Mouse (Mus musculus) right cerebral cortex, postnatal 10 days (tissue): ENCODE results near the gene Olfr575.

Experiments
- DNase-seq, 2 experiments: peaks; one replicate each; pipeline ENCODE4 v3.0.0; 2021; ENCODE audit warnings: low spot score in 2 of 2

Olfr575 gene

DNA sequence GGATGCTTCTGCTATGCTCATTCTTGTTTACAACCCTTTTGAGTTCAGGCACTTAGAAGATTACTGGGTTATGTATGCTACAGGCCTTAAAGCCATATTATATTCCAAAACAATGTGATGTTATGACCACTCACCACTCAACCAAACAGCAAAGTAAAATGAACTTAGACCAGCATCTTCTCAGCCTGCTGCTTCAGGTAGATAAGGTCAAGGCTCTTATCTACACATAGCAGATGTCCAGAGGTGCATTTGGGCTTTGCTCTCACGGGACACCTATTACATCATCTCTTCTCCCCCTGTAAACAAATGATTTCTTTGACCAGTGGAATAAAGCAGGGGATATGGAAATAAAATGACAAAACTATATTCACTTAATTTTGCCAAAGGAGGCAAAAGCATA, at the start of gene Olfr575:
Gene Olfr575, minus strand, starts transcription at position 183 of the 400 bp plus-strand sequence.
- DNase-seq = no peak

DNA sequence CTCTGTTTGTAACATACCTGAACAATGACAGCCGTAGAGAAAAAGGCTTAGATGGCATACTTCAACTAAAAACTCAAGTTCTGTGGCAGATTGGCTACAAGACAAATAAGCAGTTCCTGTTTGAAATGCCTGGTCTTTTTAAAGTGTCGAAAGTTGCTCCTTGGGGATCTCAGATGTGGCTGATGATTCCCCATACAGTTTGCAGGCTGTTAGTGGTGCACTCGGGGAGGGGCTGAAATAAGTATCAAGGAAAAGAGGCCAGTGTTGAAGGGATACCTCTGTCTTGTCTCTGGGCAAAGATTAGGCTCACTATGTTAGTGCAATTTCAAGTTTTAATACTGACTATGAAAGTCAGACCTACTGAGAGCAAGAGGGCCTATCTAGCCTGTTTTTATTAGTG, 30.6 kb upstream of the Olfr575 start, which contains the start of gene Olfr578:
Gene Olfr578, minus strand, starts transcription at position 101 of the 400 bp plus-strand sequence.
- no peak for DNase-seq

DNA sequence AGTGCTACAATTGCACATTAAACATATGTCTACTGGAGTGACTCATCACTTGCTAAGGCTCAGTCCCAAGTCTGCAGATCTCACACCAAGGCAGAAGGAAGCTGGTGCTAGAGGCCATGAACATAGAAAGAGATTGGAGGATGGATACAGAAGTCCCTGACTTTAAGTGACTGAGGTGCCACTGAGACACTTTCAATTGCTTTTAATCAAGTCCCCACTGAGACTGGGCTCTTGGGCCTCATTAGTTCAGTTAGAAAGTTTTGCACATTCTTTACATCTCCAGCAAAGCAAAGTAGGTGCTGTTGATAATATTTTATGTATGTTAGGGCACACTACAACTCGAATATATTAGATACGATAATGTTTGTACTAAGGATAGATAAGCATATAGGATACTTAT, 17.3 kb upstream of the Olfr575 start, which contains the start of gene Olfr577:
Gene Olfr577, minus strand, starts transcription at position 101 of the 400 bp plus-strand sequence.
- no peak for DNase-seq

DNA sequence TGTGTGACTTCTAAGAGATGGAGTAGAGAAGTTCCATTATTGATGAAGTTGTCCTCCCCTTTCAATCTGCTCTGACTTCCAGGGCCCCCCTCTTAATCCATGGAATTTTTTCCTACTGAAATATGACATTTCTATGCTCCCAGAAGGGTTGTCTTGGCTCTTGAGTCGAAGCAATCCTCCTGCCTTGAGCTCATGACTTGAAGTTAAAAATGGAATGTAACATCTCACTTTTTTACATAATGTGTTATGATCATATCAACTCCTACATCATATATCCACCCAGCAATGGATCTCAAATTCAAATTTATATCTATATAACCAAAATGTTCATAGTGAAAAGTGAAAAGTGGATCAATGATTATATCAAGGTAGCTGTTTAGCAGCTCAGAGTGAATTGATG, 15.8 kb upstream of the Olfr575 start:
- no peak for DNase-seq

DNA sequence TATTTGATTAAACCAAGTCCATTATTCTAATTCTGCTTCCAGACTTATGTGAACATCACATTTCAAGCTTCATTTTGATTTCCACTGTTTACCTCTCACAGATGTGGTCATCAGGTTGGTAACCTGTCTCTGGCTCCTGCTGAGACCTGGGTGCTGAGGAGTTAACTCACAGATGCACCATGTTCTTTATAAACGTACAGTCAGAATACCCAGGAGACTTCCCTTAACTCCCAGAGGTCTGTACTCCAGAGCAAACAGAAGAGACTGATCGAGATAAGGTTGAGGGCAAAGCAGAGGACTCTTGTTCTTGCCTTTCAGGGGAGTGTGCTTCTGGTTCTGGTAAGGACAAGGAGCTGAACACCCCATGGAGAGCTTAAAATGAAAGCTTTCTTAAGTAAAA, 3.8 kb upstream of the Olfr575 start, which contains the start of gene Olfr576:
Gene Olfr576, plus strand, starts transcription at position 301 of the 400 bp plus-strand sequence.
- no peak for DNase-seq

DNA sequence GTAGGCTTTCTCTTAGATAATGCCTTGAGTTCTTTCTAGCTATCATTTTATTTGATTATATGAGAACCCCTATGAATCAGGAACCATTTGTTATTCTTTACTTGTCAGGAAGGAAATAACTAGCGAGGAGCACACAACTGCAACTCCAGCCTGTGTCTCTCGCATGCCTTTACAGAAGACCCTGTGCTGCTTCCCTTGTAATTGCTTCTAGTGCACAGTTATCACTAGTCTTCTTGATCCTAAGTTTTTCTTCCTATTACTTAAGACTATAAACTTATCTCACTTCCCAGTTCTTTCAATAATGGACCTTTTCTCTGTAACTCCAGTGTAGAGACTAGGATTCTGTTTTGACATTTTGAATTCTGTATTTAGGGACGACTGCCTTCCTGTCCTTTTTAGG, 438 bp downstream of the Olfr575 start:
- DNase-seq = no peak

DNA sequence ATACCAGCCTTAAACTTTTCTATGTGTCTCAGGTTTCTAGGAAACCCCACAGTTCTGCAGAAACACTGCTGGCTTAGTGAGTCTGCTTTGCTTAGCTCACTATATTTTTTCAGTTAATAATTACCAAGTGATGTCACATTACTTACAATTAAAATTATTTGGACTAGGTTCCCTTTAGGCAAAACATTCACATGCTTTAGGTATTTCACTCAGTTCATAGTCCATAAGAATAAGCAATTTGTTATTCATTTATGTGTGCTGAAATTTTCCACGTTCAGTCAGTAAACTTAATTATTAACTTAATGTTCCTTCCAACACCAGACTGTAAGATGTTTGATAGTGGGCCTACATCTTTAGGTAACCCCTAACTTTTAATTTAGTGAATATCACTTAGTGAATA, 7.8 kb downstream of the Olfr575 start:
- DNase-seq = no peak

DNA sequence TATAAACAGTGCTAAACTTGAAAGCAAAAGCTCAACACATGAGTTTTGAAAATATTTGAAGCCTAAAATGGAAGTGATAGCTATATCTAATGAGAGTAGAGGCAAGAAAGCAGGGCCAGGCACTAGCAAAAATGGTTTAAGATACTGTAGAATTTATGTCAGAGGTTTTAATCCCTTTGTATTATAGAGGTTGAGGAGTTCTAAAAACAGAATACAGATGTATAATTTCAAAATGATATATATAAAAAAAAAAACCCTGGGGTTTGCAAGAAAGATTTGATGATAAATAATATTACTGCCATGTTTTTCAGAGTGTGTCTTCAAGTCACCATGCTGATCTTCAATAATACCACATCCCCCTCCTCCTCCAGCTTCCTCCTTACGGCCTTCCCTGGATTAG, 10.4 kb downstream of the Olfr575 start, which contains the start of gene Olfr574:
Gene Olfr574, plus strand, starts transcription at position 301 of the 400 bp plus-strand sequence.
- no peak for DNase-seq

DNA sequence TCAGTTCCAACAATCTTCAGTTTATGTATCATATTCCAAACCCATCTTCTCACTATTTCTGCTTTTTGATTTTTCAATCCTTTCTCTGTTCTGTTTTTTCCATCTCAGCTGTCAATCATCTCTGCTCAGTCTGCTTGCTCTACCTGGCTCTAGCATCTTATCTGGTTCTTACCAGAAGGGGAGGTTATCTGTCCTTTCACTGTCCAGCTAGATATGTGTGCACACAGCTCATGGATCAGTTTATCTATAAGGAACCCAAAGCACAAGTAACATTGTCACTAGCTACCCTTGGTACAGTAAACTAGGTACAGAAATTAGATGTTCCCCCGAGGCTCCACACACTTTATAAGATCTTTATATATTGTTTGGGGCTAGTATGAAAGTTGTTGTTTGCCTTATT, 15.2 kb downstream of the Olfr575 start:
- DNase-seq = no peak

DNA sequence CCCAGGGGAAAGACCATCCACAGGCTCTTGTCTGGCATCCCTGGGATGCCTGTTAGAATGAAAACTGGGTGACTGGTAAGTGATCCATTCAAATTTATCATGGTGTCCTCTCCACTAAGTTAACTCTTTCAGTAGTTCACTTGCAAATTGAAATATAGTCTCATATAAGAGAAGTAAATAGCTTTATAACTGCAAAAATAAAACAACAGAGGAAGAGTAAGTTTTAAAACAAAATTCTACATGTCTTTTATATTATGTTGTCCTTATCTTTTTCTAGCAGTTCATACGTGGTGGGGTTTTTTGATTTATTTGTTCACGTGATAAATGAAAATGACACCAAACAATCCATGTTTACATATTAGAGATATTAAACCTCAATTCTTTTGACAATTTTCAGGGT, 16.1 kb downstream of the Olfr575 start, which contains the start of gene Olfr573-ps1:
Gene Olfr573-ps1, minus strand, starts transcription at position 101 of the 400 bp plus-strand sequence.
- no peak for DNase-seq

DNA sequence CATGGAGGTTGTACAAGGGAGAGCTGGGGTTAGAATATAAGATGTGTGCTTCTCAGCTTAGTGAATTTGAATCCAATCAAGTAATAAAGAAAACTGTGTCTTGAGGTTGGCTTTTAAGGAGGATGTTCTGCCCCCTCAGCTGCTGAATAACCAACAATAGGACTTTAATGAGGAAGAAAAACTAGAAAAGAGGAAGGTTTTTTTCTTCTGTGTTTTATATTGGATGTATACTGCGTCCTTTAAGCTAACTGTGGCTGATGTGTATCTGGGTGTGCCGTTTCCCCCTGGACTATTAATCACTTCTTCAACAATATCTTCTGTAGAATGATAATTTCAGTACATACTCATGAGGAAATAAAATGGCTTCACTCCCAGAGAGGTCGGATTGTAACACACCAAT, 31.5 kb downstream of the Olfr575 start:
- DNase-seq = no peak

DNA sequence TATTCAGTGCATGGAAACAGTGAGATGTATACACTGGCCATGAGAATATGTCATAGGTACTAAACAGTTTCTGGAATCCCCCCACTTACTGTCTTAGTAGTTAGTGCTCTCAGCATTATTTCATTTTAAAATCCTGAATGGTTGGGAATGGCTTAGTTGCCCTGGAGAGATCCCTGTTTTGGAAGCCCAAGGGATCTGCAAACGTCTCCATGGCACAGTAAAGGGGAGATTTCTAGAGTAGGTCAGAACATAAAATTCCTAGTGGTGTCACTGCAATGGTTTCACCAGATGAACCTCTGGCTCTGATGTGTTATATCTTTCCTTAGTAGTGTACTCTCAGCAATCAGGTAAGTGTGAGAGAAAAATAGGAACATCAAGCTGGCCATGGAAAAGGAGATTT, 34.5 kb downstream of the Olfr575 start, which contains the start of gene Olfr572:
Gene Olfr572, plus strand, starts transcription at position 301 of the 400 bp plus-strand sequence.
- no peak for DNase-seq

DNA sequence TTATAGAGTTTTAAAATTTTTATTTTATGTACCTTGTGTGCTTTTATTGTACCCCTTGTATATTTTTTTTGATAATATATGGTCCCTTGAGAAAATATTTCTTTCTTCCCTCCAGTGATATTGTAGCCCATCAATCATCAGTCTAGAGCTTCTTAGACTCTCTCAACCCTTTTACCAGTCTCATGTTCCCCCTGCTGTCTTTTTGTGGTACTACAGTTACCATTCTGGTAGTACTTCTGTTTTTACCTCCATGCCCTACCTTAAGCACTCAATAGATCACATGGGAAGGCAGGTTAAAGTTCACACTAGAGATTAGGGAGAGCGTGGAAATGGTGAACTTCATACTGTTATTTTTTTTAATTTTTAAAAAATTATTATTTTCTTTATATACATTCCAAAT, 38.9 kb downstream of the Olfr575 start:
- DNase-seq = no peak

DNA sequence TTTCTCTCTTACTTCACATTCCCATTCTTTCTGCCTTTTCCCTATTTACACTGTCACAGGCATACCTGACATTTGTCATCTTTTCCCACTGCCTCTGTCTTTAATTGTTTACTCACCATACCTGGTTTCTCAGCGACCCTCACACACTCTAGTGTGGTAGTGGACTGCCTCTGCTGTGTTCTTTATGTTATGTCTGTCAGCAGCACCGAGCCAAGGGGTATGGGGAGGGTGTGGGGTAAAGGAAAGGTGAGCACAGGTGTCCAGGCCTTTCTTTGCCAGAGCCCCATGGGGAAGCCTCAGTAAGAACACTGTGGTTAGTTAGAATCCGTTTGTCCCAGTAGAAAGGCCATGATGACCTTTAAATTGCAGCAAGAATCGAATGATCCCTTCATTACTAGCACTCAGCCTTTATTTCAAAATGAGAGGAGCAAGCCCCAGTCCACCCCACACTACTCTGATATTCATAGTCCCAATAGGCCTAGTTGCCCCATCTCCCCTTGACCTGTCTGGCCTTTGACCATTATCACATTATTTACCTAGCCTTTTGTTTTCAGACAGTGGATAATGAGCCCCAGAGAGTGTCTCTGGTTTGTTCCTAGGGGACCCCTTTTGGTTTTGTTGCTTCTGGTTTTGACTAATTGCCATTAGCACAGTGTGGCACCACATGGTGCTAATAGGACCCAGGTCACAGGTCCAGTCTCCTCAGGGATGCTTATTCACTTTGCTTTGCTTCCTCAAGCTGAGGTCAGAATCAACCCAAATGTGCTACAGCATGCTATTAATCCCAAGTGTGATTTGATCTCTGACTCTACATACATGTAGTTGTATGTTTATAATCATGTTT, 41.3 kb downstream of the Olfr575 start, which contains the start of gene Olfr571:
Gene Olfr571, minus strand, starts transcription at position 505 of the 844 bp plus-strand sequence.
- DNase-seq = no peak

DNA sequence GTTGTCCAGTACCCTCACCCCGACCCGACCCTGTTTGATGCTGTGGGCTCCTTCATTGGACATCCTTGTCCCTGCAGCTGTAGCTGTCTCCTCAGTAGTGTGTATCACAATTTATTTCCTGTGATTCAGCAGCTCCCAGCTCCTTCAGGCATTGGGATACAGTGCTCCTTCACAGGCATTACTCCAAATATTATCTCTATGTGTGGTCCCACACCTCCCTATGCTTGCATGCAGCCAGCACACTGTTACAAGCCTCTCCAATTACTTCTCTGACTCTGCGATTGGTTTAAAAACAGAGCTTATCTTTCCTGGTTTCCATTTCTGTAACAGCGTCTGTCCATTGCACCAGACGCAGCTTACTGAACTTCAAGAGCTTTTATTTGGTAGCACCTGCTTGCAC, 42.2 kb downstream of the Olfr575 start:
- no peak for DNase-seq

DNA sequence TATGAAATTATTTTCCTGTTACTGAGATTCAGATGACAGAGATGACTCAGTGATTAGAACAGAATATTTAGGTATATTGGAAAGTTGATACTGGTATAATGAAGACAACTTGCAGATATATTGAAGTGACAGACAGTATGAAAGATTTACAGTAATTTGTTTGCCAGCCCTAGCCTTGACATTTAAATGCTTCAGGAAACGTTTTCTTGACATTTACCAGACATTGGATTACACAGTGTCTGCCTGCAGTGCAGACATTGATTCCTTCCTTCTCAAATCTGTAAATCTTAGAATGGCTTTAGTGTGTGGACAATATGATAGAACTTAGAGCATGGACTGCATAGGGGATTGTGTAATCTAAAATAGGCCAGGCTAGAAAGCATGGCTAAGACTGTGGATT, 43.3 kb downstream of the Olfr575 start:
- DNase-seq = no peak
